Mouse (Mus musculus) left cerebral cortex, adult 9 months (tissue): Measurements from ENCODE around the gene Fau.

Experiments used
- DNase-seq, 2 experiments: peaks; one replicate each; pipeline ENCODE4 v3.0.0; 2022; ENCODE audit warnings: low spot score in 2 of 2

The Fau gene

DNA sequence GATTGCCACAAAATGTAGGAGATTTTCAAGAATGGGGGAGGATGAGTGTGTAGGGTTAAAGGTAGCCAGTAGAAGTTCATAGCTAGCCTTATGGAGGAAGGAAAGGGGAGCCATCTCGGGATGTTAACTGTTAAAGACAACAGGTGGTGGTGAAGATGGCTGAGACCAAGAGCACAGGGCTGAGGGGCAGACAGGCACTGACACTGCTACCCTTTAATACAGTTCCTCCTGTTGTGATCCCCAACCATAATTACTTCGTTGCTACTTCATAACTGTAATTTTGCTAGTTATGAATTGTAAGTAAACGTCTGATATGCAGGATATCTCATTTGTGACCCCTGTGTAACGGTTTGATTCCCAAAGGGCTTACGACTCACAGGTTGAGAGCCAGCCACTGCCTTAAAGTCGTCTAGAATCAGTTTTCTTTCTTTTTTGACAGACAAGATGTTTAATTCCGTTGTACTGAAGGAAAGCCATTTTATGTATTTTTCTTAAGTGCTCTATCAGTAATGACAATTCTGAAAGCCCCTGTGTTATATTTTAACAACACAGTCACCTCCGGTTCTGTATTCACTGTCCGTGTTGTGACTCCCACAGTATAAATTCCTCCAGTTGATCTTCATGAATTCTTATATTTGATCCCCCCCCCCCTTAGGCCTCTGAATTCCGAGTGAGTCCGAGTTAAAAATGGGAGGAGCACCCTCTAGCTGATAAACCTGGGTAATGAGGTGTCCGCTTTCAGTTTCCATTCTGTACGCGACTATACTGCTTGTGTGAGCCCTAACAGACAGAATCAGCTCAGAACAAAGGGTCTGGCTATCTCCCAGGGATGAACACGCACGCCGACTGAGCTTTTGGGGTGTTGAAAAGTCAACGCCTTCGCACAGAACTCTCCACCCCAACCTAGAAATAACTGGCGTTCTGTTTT, 12.0 kb upstream of the Fau start:
- DNase-seq = no peak

DNA sequence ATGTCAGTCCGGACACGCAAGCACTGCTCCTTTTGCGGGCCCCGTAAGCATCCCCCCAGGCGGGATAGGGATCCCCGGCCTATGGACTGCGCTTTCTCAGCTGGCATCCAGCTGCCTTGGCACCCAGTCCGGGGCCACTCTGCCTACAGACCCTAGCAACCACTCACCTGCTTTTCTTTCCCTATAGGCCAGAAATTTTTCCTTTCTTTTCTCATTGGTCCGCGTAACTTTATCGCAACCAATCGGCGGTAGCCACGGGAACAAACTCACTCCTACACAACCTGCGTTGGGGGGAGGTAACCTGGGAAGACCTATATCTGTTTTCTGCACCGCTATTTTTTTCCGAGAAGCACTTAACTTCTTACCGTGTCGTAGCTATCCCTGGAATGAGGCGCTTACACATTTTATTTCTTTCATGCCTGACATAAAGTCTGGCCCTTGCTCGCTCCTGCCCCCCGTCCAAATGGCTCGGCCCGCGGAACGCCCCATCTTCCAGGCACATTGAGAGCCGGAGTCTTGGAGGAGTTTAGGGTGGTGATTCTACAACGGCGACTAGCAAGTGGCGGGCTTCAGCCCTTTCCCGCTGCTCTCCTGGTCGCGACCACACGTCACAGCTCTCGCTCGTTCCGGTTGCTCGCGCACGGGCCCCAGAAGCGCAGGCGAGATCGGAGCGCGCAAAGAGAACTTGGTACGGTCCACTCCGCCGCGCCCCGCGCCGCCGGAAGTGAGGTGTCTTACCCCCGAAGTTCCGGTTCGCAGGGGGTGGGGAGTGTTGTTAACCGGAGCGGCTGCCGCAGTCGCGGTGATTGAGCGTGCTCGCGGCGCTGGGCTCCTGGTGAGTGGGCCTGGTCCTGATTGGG, 11.1 kb upstream of the Fau start, which contains the start of gene Syvn1:
Syvn1 (plus strand) TSS at position 283 of the 860 bp plus-strand sequence.
- peak; percentile 90 to 94 for DNase-seq

DNA sequence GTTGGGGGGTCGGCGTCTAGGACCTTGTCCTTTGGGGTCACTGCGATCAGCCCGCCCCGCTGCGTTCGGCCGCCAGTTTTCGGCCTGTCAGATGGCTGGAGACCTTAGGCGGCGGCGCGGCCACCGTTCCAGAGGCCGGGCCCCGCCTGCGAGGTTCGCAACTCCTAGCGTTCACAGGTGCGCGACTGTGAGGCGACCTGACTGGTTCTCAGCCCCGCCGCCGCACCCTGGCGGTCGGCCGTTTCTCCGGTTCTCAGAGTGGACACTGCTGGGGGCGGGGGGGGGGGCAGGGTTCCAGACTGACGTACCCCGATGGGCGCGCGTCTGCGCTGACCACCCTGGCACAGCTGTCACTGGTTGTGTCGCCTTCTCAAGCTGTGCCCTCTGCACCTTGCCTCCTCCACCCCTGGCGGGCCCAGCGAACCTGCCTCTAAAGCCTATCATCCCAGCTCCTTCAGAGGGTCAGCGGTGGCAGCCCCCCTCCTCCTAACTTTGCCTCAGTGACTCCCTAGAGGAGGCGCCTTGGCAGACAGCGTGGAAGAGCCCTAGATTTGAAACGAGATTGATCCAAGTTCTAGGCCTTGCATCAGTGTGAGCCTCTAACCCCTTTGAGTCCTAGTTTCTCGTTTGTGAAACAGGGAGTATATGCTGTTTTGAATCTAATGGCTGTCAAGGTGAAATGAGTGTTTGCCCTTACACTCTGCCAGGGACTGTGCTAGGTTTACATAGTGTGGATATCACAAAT, 10.3 kb upstream of the Fau start:
- DNase-seq = no peak

GRCm38 (mm10) chr19:6047899-6048166, 9.8 kb upstream of the Fau start:
- DNase-seq = no peak

GRCm38 (mm10) chr19:6048681-6049410, 8.8 kb upstream of the Fau start:
- DNase-seq = no peak

DNA sequence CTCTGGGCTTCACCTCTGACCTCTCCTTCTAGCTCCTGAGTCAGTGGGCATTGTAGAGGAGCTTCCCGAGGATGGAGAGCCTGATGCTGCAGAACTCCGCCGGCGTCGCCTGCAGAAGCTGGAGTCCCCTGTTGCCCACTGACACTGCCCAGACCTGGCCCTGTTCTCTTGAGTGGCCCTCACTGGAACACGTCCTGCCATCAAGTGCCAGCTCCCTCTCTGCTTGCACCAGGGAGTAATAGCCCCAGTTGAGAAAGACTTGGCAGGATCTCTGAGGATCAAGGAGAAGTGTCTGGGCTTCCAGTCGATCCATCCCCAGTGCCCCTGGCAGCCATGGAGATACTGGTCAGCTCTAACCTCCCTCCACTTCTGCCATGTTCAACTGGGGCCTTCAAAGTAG, 5.1 kb upstream of the Fau start:
- no peak for DNase-seq

- no peak for DNase-seq
These were observed 3.3 kb upstream of the Fau start for GRCm38 (mm10) chr19:6054296-6054695.

DNA sequence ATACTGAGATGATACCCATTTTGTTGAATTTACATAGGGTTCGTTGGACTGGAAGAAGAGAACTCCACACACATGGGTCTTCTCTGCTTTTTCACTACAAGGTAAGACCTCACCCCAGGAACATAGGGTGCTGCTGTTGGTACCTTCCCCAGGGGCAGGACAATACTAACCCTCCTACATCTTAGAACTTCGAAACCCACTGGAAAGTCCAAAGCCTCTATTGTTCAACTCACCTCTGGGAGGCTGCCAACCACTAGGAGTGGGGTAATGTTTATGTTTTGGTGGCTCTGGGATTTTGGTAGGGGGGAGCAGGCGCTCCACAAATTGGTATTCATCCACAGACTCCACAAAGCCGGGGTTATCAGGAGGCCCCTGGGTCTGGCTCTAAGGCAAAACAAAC, 948 bp upstream of the Fau start:
- no peak for DNase-seq

- DNase-seq = no peak
These were observed 869 bp downstream of the Fau start for GRCm38 (mm10) chr19:6058513-6058912.

DNA sequence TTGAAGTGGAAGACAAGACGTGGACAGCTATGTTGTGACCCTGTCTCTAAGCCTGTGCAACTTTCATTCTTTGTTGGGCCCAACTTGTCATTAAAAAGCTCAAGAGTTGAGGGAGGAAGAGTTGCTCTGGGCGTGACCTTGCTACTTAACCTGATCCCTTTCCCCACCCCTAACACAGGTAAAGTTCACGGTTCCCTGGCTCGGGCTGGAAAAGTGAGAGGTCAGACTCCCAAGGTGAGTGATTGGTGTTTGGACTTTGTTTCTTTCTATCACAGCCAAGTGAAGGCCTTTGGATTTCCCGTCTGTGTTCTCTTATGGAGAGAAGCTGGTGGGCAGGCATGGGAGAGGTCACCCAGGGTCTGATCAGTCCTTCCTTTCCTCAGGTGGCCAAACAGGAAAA, 1.3 kb downstream of the Fau start:
- no peak for DNase-seq

GRCm38 (mm10) chr19:6061021-6061533, 3.4 kb downstream of the Fau start, which contains the start of gene Znhit2:
Gene Znhit2, plus strand, starts transcription at chr19:6061192.
- peak; percentile 86 to 95 for DNase-seq

DNA sequence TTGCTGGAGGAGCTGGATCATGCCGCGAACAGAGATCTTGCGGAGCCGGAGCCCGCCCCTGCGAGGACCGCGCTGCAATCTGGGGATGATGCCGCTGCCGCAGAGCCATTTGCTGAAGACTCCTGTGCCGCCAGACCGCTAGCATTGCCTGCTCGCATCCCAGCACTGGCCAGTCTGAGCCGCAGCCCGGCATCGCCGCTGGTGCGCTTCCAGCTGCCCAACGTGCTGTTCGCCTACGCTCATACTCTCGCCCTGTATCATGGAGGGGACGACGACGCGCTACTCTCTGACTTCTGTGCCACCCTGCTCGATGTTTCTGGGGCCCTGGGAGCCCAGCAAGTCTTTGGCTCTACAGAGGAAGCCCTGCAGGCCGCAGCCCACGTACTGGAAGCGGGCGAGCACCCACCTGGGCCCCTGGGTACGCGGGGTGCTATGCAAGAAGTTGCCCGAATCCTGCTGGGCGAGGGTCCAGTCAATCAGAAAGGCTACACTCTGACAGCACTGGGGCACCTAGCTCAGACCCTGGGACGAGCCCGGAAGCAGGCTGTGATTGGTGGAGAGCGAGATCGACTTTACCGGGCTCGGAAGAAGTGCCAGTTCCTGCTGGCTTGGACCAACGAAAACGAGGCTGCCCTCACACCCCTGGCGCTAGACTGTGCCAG, 4.1 kb downstream of the Fau start:
- no peak for DNase-seq

DNA sequence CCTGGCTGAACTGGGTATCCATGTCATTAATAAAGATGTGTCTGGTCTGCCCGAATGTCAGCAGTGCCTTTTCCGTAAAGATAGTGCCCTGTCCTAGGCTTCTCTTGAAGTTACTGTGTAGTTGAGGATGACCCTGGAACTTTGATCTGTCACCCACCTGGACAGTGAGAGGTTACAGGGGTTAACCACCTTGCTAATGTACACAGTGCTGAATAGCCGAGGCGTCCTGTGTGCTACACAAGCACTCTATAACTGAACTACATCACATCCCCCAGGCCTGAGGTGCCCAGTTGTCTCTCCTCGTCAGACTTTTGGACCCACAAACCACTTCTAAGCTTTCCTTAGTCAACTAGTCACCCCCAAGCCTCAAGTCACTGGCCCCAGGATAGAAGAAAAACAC, 4.8 kb downstream of the Fau start:
- DNase-seq = no peak

GRCm38 (mm10) chr19:6063081-6063480, 5.4 kb downstream of the Fau start:
- DNase-seq = no peak

DNA sequence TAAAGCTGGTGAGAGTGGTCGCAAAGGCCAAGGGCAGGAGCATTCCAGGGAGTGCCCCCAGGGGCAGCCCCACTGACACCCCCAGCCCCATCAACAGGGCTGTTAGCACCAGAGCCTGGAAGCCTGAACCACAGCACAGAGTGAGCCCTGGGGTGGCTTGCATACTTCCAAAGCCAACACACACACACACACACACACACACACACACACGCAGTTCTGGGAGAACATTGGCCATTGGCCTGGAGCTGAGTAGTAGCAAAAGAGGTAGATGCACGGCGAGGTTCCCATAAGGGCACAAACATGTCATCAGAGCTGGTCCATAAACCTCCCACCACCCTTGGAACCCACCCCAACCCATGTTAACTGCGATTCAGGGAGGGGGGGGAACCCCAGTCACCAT, 8.9 kb downstream of the Fau start:
- DNase-seq = no peak

DNA sequence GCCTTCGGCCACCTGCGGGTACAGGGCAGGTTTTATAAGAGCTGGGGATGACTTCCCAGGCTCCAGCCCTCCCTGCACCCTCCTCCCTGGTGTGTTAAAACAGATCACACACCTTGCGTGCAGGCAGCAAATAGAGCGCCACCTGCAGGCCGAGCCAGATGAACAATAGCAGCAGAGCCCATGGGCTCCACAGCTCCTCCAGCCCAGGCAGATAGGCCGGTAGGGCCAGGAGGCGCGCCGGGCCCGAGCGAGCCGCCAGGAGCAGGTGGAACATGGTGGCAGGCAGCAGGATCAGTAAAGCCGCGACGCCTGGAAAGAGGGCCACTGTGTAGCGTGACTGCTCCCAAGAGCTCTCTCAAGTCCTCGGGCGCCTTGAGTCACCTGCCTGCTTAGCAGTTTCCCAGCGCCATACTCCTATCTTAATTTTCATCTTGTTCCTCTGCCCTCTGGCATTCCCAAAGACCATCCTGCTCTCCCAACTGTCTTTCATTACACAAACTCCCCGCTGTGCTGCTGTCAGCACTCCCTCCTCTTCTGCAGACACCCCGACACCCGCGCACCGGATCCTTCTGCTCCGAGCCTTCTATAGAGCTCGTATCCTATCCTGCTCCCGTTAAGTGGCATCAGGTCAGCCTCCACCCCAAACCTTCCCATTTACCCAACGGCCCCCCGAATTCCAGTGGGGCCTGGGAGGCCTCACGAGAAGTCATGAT, 9.5 kb downstream of the Fau start:
- peak in 1 of 2 experiments; percentile 86 for DNase-seq

GRCm38 (mm10) chr19:6067724-6068415, 10.2 kb downstream of the Fau start, which contains the start of gene Tm7sf2:
Gene Tm7sf2, minus strand, starts transcription at chr19:6068373.
- DNase-seq = peak in 1 of 2 experiments; percentile 86

DNA sequence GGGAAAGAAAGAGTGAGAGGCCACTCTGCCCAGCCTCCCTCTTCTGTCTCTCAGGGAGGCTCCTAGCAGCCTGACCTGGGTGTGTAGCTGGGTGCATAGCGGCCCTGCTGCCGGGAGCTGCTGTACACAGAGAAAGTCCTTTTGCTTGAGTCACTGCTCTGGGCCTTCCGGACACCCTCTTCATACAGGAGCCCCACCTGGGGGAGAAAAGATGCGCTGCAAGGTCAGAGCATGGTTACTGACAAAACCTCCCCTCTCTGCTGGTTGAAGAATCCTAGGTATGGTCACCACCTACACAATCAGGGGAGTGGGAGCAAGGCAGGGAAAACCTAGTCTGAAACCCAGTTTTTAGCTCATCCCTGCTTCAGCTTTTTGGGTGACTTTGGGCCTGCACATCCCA, 11.3 kb downstream of the Fau start:
- no peak for DNase-seq

GRCm38 (mm10) chr19:6069851-6070250, 12.2 kb downstream of the Fau start:
- DNase-seq = no peak
